Mouse (Mus musculus) stomach, embryonic 16.5 days (tissue): ENCODE measurements around the gene Gpsm1. TPM values are rescaled to one million over a fixed set of nuclear protein-coding genes. Genes with fewer than 3 reads are reported as not detected.

Experiments
- ATAC-seq: fragments of 200-750 bp; cut with Nextera tagmentation; 2 replicates; pipeline ENCODE4 v1.8.0; 2017; ENCODE audit warnings: moderate number of reproducible peaks, moderate TSS enrichment; ENCODE audit not compliant: insufficient read depth, low FRiP score
- H3K27ac ChIP-seq: fragments of 300-500 bp; sonication (generic); 2 replicates; pipeline ENCODE4 v1.5.1; 2014; ENCODE audit warnings: low read length
- H3K27me3 ChIP-seq: fragments of 300-500 bp; sonication (generic); 2 replicates; pipeline ENCODE4 v1.6.1; 2014; ENCODE audit warnings: low read length, control low read depth, mixed read lengths; ENCODE audit not compliant: control insufficient read depth, insufficient read depth
- H3K36me3 ChIP-seq: fragments of 300-500 bp; sonication (generic); 2 replicates; pipeline ENCODE4 v1.6.1; 2014; ENCODE audit warnings: low read length; ENCODE audit not compliant: control insufficient read depth, insufficient read depth
- H3K4me1 ChIP-seq: fragments of 300-500 bp; sonication (generic); 2 replicates; pipeline ENCODE4 v1.6.1; 2014; ENCODE audit warnings: low read length, control low read depth, mixed read lengths; ENCODE audit not compliant: control insufficient read depth, insufficient read depth
- H3K4me2 ChIP-seq: fragments of 300-500 bp; sonication (generic); 2 replicates; pipeline ENCODE4 v1.6.1; 2014; ENCODE audit warnings: low read depth, low read length, mixed read lengths
- H3K4me3 ChIP-seq: fragments of 300-500 bp; sonication (generic); replicated peaks from 2 replicates; pipeline ENCODE4 v1.5.1; 2014; ENCODE audit warnings: mild to moderate bottlenecking, low read length
- H3K9ac ChIP-seq: fragments of 300-500 bp; sonication (generic); 2 replicates; pipeline ENCODE4 v1.6.1; 2014; ENCODE audit warnings: low read length
- H3K9me3 ChIP-seq: fragments of 300-500 bp; sonication (generic); replicated peaks from 2 replicates; pipeline ENCODE4 v1.6.1; 2016; ENCODE audit warnings: low read length, control low read depth; ENCODE audit not compliant: control insufficient read depth
- WGBS: fragments of 180-500 bp; shearing (Covaris S2); extraction: QIAGEN DNeasy Blood & Tissue Kit; methylation state at CpG from one replicate; pipeline ENCODE4 v1.1.7; 2014; 5-methylcytosine and 5-hydroxymethylcytosine counted together
- polyA plus RNA-seq: library from polyadenylated mRNA; unstranded; fragments of >200 nt; fragmentation: Nextera tagmentation; extraction: Ambion mirVana; gene quantifications from 2 replicates; pipeline ENCODE4 v1.2.1, GENCODE M21; 2015

Gene Gpsm1
- polyA plus RNA-seq, 1 experiment from 2014 or later, result 28.8 TPM

DNA sequence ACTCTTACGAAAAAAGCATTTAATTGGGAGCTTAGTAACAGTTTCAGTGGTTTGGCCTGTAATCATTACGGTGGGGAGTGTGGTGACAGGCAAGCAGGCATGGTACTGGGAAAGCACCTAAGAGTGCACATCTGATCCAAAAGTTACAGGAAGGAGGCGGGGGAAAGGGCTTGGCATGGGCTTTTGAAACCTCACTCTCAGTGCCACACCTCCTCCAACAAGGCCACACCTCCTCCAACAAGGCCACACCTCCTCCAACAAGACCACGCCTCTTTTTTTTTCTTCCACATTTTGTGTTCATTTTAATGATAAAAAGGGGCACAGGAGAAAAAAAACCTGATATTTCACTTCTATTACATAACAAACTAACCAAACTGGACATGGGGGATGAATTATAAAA, 12.5 kb downstream of the Gpsm1 start:
- WGBS, result 86% methylated on average over 4 of the region's 4 CpGs

DNA sequence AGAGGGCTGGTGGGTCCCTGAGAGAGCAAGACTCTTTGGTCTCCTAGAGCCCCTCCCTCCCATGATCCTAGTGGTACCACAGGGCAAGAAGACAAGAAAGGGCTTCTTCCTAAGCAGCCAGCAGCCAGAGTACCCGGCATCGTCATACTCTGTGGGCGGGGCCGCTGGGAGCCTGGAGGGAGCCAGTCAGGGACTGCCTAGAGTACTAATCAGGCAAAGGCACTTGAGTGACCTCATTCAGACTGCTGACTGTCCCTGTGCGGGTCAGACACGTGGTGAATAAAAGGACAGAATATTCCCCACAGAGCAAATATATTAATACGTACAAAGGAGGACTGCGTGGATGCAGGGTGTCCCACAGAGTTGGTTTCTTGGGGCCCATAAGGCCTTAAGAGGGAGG, 14.1 kb downstream of the Gpsm1 start:
- no peaks in the 10 kb centered on the region for H3K4me1 ChIP-seq
- H3K4me3 ChIP-seq, result no peak overlapping the region
- H3K9me3 ChIP-seq, result no peaks in the 10 kb centered on the region
- 59% methylated on average over 8 of the region's 8 CpGs for WGBS
- ATAC-seq, result 0 out of 2 replicates have a peak, but pooled peaks have one; percentile 13
- H3K27ac ChIP-seq, result peak overlapping the region; percentile 11; the same call in 1 of the 2 replicates
- H3K4me2 ChIP-seq, result no peak overlapping the region
- H3K27me3 ChIP-seq, result no peaks in the 10 kb centered on the region
- no peak overlapping the region for H3K9ac ChIP-seq
- peaks cover 18% of the 10 kb centered on the region for H3K36me3 ChIP-seq

More for the DNA sequence above, 12.5 kb downstream of the Gpsm1 start:
- peaks cover 28% of the 10 kb centered on the region for H3K36me3 ChIP-seq
- no peak for ATAC-seq
- H3K27me3 ChIP-seq, result no peaks in the 10 kb centered on the region
- no peaks in the 10 kb centered on the region for H3K4me1 ChIP-seq
- H3K9me3 ChIP-seq, result no peaks in the 10 kb centered on the region
- H3K9ac ChIP-seq, result no peak overlapping the region
- H3K27ac ChIP-seq, result no peak overlapping the region
- H3K4me2 ChIP-seq, result no peak overlapping the region
- H3K4me3 ChIP-seq, result no peak overlapping the region

DNA sequence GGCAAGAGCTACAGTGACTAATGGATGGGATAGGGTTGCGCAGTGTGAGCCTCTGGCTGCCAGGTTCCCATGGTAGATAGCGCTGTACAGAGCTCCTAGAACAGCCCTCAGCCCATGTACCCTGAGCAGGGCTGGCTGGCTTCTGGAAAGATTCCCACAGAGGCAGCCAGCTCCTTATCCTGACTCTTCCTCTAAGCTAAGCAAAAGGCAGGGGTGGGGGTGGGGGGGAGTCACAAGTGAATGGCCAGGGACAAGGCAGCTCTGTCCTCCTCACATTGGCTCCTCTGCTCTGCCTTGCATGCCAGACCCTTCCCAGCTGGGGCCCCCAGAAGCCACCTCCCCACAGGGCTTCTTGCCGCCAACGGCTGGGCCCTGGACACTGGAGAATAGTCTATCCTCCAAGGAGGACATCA, 14.7 kb downstream of the Gpsm1 start:
- peaks cover 17% of the 10 kb centered on the region for H3K36me3 ChIP-seq
- H3K27ac ChIP-seq, result peak overlapping the region; percentile 11; the same call in 1 of the 2 replicates

DNA sequence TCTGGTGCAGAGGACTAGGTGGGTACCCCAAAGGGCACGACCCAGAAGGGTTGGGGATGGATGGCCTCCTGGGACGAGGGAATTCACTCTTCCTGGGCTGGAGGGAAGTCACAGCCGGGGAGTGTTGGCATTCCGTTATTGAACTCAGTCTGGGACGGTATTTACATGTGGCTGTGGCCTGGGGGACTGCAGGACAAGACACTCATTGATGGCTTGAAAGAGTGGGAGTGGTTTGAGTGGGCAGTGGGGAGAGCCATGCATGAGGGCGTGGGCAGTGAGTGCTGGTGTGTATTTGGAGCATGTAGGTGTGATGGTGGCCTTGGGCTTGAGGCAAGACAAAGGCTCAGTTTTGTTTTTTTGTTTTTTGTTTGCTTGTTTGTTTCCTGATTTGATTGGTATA, 15.4 kb downstream of the Gpsm1 start:
- H3K27ac ChIP-seq, result no peak overlapping the region
- no peak overlapping the region for H3K9ac ChIP-seq
- H3K9me3 ChIP-seq, result no peaks in the 10 kb centered on the region
- H3K4me3 ChIP-seq, result no peak overlapping the region
- ATAC-seq, result no peak
- peaks cover 13% of the 10 kb centered on the region for H3K36me3 ChIP-seq
- H3K4me1 ChIP-seq, result no peaks in the 10 kb centered on the region
- 70% methylated on average over 6 of the region's 6 CpGs for WGBS
- H3K27me3 ChIP-seq, result no peaks in the 10 kb centered on the region
- no peak overlapping the region for H3K4me2 ChIP-seq

More for the DNA sequence above, 14.7 kb downstream of the Gpsm1 start:
- Histone ChIP-seq H3K9ac (no peak overlapping the region), H3K4me1 (no peaks in the 10 kb centered on the region), H3K4me3 (no peak overlapping the region), H3K4me2 (no peak overlapping the region), H3K27me3 (no peaks in the 10 kb centered on the region), H3K9me3 (no peaks in the 10 kb centered on the region)
- no peak; the same call in 1 of the 2 replicates for ATAC-seq
- 88% methylated on average over 4 of the region's 4 CpGs for WGBS

DNA sequence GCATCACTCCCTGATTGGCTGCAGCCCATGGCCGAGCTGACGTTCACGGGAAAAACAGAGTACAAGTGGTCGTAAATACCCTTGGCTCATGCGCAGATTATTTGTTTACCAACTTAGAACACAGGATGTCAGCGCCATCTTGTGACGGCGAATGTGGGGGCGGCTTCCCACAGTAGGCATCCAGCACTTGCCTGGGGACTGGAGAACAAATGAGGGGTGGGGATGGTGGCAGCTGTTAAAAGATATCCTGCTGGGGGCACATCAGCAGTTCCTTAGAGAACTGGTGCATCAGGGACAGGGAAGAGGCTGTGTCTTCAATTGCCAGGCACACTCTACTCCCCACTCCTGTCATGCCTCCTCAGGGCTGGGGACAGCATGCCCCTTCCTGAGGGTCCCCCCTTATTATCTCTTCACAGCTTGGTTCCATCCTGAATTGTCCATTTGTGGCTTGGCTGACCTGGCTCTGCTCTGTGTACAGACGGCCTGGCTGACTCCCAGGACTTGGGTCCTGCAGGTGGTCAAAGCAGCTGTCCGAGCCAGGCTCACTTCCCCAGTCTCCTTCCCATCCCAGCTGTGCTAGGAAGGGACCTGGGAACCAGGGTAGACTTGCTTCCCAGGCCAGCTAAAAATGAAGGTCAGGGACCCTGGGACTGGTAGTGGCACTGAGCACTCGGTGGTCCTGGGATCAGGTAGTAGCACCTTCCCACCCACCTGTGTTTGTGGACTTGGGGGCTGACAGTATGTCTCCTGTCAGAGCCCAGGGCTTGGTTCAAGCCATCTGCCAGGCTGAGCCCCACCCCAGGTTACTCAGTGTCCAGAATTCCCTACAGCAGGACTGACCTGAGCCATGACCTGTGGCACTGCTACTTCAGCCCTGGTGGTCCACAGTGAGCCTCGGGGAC, 23.2 kb downstream of the Gpsm1 start:
- Histone ChIP-seq H3K9me3 (no peaks in the 10 kb centered on the region), H3K4me3 (no peak overlapping the region), H3K4me2 (no peak overlapping the region), H3K27me3 (no peaks in the 10 kb centered on the region), H3K36me3 (no peaks in the 10 kb centered on the region; the same call in 1 of the 2 replicates), H3K27ac (no peak overlapping the region), H3K4me1 (peaks cover 27% of the 10 kb centered on the region), H3K9ac (no peak overlapping the region)
- WGBS, result 83% methylated on average over 8 of the region's 13 CpGs
- ATAC-seq, result no peak

DNA sequence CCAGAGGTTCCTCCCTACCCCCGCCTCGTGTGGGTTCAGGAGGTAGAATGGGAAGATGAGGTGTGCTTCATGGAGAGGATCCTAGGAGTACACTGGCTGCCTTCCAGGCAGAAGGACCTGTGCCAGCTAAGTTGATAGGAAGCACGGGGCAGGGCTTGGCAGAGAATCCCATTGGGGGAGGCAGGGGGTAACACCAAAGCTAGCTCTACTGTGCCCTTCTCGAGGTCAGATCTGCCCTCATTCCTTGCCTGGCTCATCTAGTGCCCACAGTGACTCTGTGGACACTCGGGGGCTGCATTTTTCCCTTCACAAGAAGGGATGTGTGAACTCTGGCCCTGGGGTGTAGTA, 23.9 kb downstream of the Gpsm1 start:
- Histone ChIP-seq H3K4me1 (peaks cover 27% of the 10 kb centered on the region), H3K9me3 (no peaks in the 10 kb centered on the region), H3K36me3 (no peaks in the 10 kb centered on the region; the same call in 1 of the 2 replicates), H3K27ac (no peak overlapping the region), H3K4me3 (no peak overlapping the region), H3K9ac (no peak overlapping the region), H3K27me3 (no peaks in the 10 kb centered on the region), H3K4me2 (no peak overlapping the region)
- WGBS, result 84% methylated on average over 5 of the region's 5 CpGs
- no peak for ATAC-seq

DNA sequence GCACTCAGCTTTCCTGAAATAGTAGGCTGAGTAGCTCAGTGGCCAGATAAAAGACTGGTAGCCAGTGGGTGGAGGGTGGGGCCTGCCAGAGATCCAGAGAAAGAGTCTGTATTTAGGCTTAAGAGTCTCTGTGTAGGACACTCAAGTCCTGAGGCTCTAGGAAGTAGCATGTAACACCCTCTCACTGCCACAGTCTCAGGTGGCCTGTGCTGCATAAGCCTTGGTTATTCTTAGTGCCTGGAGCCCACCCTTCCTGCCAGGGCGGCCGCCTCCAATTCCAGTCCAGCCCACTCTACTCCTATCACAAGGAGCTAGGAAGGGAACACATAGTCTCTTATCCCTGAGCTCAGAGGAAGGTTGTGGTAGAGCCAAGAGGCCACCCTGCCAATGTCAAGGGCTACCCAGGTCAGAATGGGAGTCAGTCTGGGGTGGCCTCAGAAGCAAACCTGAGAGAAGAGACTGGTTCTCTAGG, 26.2 kb downstream of the Gpsm1 start:
- Histone ChIP-seq H3K4me2 (0 out of 2 replicates have a peak overlapping the region, but pooled peaks have one; percentile 27), H3K9me3 (no peaks in the 10 kb centered on the region), H3K4me3 (no peak overlapping the region), H3K27me3 (no peaks in the 10 kb centered on the region), H3K9ac (peak overlapping the region; percentile 57), H3K27ac (peak overlapping the region; percentile 95), H3K4me1 (peaks cover 27% of the 10 kb centered on the region), H3K36me3 (peaks cover 4% of the 10 kb centered on the region; the same call in 1 of the 2 replicates)
- ATAC-seq, result peak; percentile 29; the same call in 1 of the 2 replicates
- WGBS, result 68% methylated on average over 2 of the region's 2 CpGs

DNA sequence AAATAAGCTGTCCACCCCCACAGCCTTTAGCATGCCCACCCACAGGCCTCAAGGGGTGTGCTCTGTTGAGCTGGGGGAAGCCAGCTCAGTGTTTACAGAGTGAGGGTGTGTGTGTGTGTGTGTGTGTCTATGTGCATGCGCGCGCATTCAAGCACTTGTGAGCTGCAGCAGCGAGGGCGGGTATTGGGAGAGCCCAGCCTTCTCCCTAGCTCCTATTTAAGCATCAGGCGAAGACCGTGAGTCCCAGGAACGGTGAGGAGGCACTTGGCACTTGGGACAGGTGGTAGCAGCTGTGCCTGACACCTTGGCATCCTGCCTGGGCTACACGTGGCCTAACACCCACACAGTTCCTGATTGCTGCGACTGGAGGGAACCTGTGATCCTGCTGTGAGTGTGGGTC, 26.7 kb downstream of the Gpsm1 start:
- no peaks in the 10 kb centered on the region for H3K9me3 ChIP-seq
- H3K27ac ChIP-seq, result peak overlapping the region; percentile 95
- peaks cover 27% of the 10 kb centered on the region for H3K4me1 ChIP-seq
- H3K4me3 ChIP-seq, result peak overlapping the region; percentile 6; the same call in 1 of the 2 replicates
- 18% methylated on average over 10 of the region's 10 CpGs for WGBS
- H3K4me2 ChIP-seq, result peak overlapping the region; percentile 32
- peak overlapping the region; percentile 57 for H3K9ac ChIP-seq
- H3K27me3 ChIP-seq, result no peaks in the 10 kb centered on the region
- ATAC-seq, result peak; percentile 90
- peaks cover 5% of the 10 kb centered on the region; the same call in 1 of the 2 replicates for H3K36me3 ChIP-seq
